Mouse (Mus musculus) limb, embryonic 11.5 days (tissue): ENCODE data around the gene Dbnl. TPM values are rescaled to one million over a fixed set of nuclear protein-coding genes. Genes with fewer than 3 reads are reported as not detected.

ENCODE experiments used
- ATAC-seq: fragments of 200-750 bp; cut with Nextera tagmentation; 2 replicates; pipeline ENCODE4 v1.8.0; 2017; ENCODE audit warnings: low read depth; ENCODE audit not compliant: insufficient number of reproducible peaks, low FRiP score, low TSS enrichment
- DNase-seq: peaks from one replicate; pipeline ENCODE4 v3.0.0-alpha.2; 2015; ENCODE audit warnings: low spot score
- H3K27ac ChIP-seq: fragments of 300-500 bp; sonication (generic); replicated peaks from 2 replicates; pipeline ENCODE4 v1.5.1; 2014; ENCODE audit warnings: low read depth, mild to moderate bottlenecking, low read length
- H3K27me3 ChIP-seq: fragments of 300-500 bp; sonication (generic); 2 replicates; pipeline ENCODE4 v1.6.1; 2014; ENCODE audit warnings: mild to moderate bottlenecking, low read length, mixed read lengths; ENCODE audit not compliant: control insufficient read depth, insufficient read depth
- H3K36me3 ChIP-seq: fragments of 300-500 bp; sonication (generic); 2 replicates; pipeline ENCODE4 v1.6.1; 2014; ENCODE audit warnings: mild to moderate bottlenecking, low read length, moderate library complexity, mixed read lengths; ENCODE audit not compliant: control insufficient read depth, insufficient read depth
- H3K4me1 ChIP-seq: fragments of 300-500 bp; sonication (generic); 2 replicates; pipeline ENCODE4 v1.6.1; 2014; ENCODE audit warnings: low read length, mixed read lengths; ENCODE audit not compliant: control insufficient read depth, insufficient read depth
- H3K4me2 ChIP-seq: fragments of 300-500 bp; sonication (generic); 2 replicates; pipeline ENCODE4 v1.6.1; 2014; ENCODE audit warnings: low read depth, mild to moderate bottlenecking, moderate library complexity; ENCODE audit not compliant: severe bottlenecking
- H3K4me3 ChIP-seq: fragments of 300-500 bp; sonication (generic); 2 replicates; pipeline ENCODE4 v1.5.1; 2014; ENCODE audit warnings: low read depth, low read length
- H3K9ac ChIP-seq: fragments of 300-500 bp; sonication (generic); 2 replicates; pipeline ENCODE4 v1.6.1; 2014; ENCODE audit warnings: mild to moderate bottlenecking, low read length
- H3K9me3 ChIP-seq: fragments of 300-500 bp; sonication (generic); 2 replicates; pipeline ENCODE4 v1.6.1; 2016; ENCODE audit warnings: low read length; ENCODE audit not compliant: control insufficient read depth
- WGBS: fragments of 180-500 bp; shearing (Covaris S2); extraction: QIAGEN DNeasy Blood & Tissue Kit; methylation state at CpG from one replicate; pipeline ENCODE4 v1.1.7; 2014; 5-methylcytosine and 5-hydroxymethylcytosine counted together
- polyA plus RNA-seq: library from polyadenylated mRNA; unstranded; fragments of >200 nt; fragmentation: Nextera tagmentation; extraction: Ambion mirVana; gene quantifications from 2 replicates; pipeline ENCODE4 v1.2.1, GENCODE M21; 2014

Dbnl gene
- polyA plus RNA-seq, 1 experiment from 2014 or later: 127 TPM

DNA sequence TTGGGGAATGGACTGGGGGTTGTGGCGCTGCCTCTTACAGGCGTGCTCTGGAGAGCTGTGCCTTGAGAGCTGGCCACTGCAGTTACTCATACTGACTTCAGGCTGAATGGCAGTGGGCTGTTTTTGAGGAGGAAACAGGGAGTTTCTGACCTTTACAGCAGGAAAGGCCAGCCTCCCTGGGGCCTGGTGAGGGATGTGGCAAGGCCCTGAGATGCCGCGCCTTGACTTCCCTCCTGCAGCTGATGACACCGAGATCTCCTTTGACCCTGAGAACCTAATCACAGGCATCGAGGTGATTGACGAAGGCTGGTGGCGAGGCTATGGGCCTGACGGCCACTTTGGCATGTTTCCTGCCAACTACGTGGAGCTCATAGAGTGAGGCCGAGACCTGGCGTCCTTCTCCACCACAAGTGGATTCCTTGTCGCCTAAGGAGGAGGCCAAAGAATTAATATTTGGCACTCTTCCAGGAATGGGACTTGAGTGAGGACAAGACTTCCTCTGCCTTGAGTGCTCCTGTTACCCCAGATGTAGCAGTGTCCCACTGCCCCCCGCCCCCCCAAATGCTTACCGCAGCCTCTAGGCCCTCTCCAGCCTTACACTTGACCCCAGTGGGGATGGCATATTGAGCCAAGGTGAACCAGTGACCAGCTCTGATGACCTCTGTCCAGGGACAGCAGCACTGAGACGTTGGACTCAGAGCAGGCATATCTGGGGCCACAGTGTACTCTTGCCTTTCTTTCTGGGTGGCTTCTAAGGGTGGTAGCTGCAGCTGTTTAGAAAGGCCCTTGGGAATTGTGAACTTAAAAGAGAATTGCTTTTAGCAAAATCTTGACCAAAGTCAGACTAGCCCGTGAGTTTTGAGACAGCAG is 11.6 kb downstream of the Dbnl start:
- WGBS: 96% methylated on average over 17 of the region's 17 CpGs
- ATAC-seq (no peak), DNase-seq (no peak)
- Histone ChIP-seq H3K27me3 (no peaks in the 10 kb centered on the region), H3K4me3 (no peak overlapping the region), H3K27ac (no peak overlapping the region), H3K4me1 (0 out of 2 replicates have a peak, but pooled peaks cover 8% of the 10 kb centered on the region), H3K9me3 (no peaks in the 10 kb centered on the region), H3K36me3 (peaks cover 40% of the 10 kb centered on the region), H3K4me2 (no peak overlapping the region), H3K9ac (no peak overlapping the region)

DNA sequence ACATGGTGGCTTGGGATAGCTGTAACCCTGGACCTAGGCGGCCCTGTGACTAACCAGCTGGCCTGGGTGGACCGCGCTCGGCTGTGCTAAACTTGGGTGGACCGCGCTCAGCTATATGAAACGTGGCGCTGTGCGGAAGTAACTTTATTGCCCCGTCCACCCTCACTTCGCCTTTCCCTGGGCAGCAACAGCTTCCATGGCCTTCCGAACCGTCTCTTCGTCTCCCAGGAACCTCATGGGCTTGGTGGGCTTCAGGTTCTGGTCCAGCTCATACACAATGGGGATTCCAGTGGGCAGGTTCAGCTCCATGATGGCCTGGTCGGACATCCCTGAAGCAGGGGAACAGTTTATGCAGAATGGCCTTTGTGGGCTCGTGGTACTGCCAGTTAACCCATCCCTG is 13.2 kb downstream of the Dbnl start:
- 94% methylated on average over 16 of the region's 16 CpGs for WGBS
- ATAC-seq: no peak
- no peak overlapping the region for H3K27ac ChIP-seq

DNA sequence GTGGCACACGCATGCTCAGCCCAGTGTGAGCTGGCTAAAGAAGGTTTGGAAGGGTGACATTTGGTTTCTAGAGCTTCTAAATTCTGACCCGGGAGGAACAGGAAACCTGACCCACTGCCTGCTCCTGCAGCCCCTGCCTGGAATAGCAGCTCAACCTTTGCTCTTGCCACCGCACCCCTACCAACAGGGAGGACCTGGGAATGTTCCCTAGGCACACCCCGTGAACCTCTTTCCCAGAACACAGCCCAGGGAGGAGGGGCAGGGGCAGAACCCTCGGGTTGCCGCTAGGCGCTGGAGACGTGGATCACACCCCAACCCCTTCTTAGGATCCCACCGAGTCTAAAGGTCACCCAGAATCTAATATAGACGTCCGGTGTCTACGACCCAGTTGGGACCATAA is 13.7 kb downstream of the Dbnl start:
- H3K4me1 ChIP-seq: 0 out of 2 replicates have a peak, but pooled peaks cover 8% of the 10 kb centered on the region
- H3K4me3 ChIP-seq: no peak overlapping the region
- DNase-seq (no peak), ATAC-seq (no peak)
- H3K36me3 ChIP-seq: peaks cover 30% of the 10 kb centered on the region
- H3K9me3 ChIP-seq: no peaks in the 10 kb centered on the region
- no peak overlapping the region for H3K27ac ChIP-seq
- H3K4me2 ChIP-seq: no peak overlapping the region
- no peak overlapping the region; the same call in 1 of the 2 replicates for H3K9ac ChIP-seq
- H3K27me3 ChIP-seq: no peaks in the 10 kb centered on the region
- WGBS: 66% methylated on average over 12 of the region's 12 CpGs

More for the DNA sequence above, 13.2 kb downstream of the Dbnl start:
- Histone ChIP-seq H3K4me3 (no peak overlapping the region), H3K9ac (no peak overlapping the region), H3K4me2 (no peak overlapping the region), H3K36me3 (peaks cover 35% of the 10 kb centered on the region), H3K4me1 (0 out of 2 replicates have a peak, but pooled peaks cover 8% of the 10 kb centered on the region), H3K9me3 (no peaks in the 10 kb centered on the region), H3K27me3 (no peaks in the 10 kb centered on the region)
- DNase-seq: no peak

DNA sequence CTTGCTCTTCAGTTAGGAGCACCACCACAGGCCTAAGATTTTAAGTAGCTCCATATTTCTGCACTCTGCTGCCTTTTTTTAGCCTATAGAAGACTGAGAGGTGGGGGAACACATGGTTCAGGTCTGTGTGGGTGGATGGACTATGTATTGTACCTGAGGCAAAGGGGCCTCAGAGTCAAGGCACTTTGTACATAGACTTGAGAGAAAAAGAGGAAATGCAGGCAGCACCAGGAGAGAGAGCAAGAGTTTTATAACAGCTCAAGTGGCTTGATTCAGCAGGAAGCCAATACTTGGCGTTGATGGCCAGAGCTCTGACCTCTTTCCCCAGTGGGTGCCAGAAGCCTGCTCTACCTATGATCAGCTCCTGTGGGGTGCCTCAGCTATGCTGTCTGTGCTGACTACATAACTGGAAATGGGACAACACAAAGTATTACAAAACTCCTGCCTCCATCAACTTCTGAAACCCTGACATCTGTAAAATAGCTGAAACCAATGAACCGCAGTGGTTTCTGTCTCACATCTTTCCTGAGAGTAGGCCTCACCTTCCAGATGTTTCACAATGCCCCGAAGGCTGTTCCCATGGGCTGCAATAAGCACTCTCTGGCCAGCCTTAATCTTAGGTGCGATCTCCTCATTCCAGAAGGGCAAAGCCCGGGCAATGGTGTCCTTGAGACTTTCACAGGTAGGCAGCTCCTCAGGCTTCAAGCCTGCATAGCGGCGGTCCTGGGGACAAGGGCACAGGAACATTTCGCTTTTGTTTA is 14.3 kb downstream of the Dbnl start:
- 67% methylated on average over 8 of the region's 8 CpGs for WGBS
- H3K4me3 ChIP-seq: no peak overlapping the region

DNA sequence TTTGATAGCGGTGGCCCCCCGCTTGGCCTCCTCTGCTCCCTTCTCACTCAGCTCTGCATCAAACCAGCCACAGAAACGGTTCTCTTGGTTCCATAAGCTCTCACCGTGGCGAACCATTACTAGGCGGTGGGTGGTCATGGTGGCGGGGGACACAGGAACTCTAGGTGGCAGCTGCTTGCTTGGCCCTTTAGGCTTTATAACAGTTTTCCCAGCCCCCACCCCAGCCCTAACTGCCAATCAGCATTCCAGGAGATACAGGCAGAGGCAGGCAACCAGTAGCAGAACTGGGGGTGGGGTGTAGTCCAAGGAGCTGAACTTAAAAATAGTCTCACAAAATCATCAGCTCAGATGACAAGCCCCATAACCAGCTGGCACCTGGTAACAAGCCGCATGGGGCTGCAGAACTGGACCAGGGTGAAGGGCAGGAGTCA is 15.3 kb downstream of the Dbnl start, which contains the start of gene Pgam2:
Pgam2 (minus strand) TSS at position 183 of the 431 bp plus-strand sequence.
- H3K36me3 ChIP-seq: peaks cover 20% of the 10 kb centered on the region
- H3K27me3 ChIP-seq: no peaks in the 10 kb centered on the region
- H3K27ac ChIP-seq: no peak within 1 kb of the TSS
- WGBS: 40% methylated on average over 8 of the region's 8 CpGs
- no peaks in the 10 kb centered on the region for H3K9me3 ChIP-seq
- 0 out of 2 replicates have a peak, but pooled peaks cover 8% of the 10 kb centered on the region for H3K4me1 ChIP-seq
- peak; percentile 53; the same call in 1 of the 2 replicates for ATAC-seq
- peak within 1 kb of the TSS; percentile 5; the same call in 1 of the 2 replicates for H3K4me2 ChIP-seq
- no peak within 1 kb of the TSS for H3K4me3 ChIP-seq
- no peak within 1 kb of the TSS; the same call in 1 of the 2 replicates for H3K9ac ChIP-seq
- DNase-seq: no peak

More for the DNA sequence above, 14.3 kb downstream of the Dbnl start:
- Histone ChIP-seq H3K27me3 (no peaks in the 10 kb centered on the region), H3K36me3 (peaks cover 25% of the 10 kb centered on the region), H3K27ac (no peak overlapping the region), H3K9ac (no peak overlapping the region; the same call in 1 of the 2 replicates), H3K4me2 (no peak overlapping the region), H3K9me3 (no peaks in the 10 kb centered on the region), H3K4me1 (0 out of 2 replicates have a peak, but pooled peaks cover 8% of the 10 kb centered on the region)
- DNase-seq: no peak
- no peak for ATAC-seq

DNA sequence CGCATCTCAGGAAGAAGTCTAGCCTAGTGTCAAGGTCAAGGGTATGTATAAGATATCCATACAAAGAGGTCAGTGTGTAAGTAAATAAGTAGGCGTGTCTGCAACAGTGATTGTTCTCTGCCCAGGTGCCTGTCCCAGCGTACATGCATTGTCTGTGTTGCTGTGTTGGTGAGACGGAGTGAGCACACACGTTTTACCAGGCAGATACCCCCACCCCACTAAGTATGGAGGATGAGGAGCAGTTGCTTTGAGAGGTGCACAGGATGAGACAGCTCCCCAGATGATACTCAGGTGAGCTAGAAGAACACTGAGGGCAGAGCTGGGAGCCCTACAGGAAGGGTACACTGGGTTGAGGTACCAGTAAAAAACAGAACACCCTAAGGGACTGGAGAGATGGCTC is 15.9 kb downstream of the Dbnl start:
- ATAC-seq: no peak
- no peak overlapping the region for H3K4me2 ChIP-seq
- DNase-seq: no peak
- H3K9me3 ChIP-seq: no peaks in the 10 kb centered on the region
- no peak overlapping the region for H3K9ac ChIP-seq
- 78% methylated on average over 5 of the region's 5 CpGs for WGBS
- H3K36me3 ChIP-seq: peaks cover 15% of the 10 kb centered on the region
- no peak overlapping the region for H3K4me3 ChIP-seq
- no peaks in the 10 kb centered on the region for H3K27me3 ChIP-seq
- 0 out of 2 replicates have a peak, but pooled peaks cover 8% of the 10 kb centered on the region for H3K4me1 ChIP-seq
- no peak overlapping the region for H3K27ac ChIP-seq

DNA sequence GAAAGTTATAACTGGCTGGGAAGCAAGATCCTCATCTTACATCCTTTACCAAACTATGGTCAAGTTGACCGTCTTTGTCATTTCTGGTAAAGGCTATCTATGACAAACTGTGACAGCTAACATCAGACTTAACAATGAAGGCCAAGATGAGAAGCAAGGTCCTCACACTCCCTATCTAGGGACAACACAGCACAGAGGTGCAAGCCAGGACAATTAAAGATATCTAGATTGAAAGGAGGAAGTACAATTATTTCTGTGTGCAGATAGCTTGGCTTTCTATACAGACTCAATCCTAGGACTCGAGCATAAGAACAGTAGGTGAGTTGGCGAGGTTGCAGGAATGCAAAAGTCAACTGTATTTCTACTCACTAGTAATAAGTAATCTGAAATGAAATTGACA is 17.4 kb downstream of the Dbnl start:
- H3K4me3 ChIP-seq: no peak overlapping the region
- ATAC-seq: no peak
- 87% methylated on average over 3 of the region's 3 CpGs for WGBS
- H3K27me3 ChIP-seq: no peaks in the 10 kb centered on the region
- H3K27ac ChIP-seq: no peak overlapping the region; the same call in 1 of the 2 replicates
- H3K9me3 ChIP-seq: no peaks in the 10 kb centered on the region
- DNase-seq: no peak
- no peak overlapping the region for H3K9ac ChIP-seq
- H3K4me1 ChIP-seq: 0 out of 2 replicates have a peak, but pooled peaks cover 8% of the 10 kb centered on the region
- H3K4me2 ChIP-seq: no peak overlapping the region
- peaks cover 3% of the 10 kb centered on the region for H3K36me3 ChIP-seq

DNA sequence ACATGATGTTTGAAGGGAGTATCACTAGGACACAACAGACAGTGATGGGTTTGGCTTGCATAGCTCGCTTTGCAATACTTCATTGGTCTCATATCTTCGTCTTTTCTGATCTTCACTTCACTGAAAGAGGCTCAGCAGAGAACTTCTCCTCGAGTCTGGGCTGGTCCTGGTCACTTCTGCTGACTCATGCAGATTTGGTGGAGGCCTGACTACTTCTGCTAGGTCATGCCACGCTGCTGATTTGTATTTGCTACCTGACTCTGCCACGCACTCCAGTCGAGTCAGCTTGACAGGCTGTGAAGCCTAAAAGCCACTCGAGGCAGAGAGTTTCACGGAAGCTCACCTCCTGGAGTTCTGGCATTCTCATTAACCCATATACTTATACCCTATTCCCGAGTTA is 19.7 kb downstream of the Dbnl start:
- 88% methylated on average over 9 of the region's 9 CpGs for WGBS
- ATAC-seq: no peak

More for the DNA sequence above, 19.7 kb downstream of the Dbnl start:
- H3K4me2 ChIP-seq: no peak overlapping the region
- no peak for DNase-seq
- H3K27ac ChIP-seq: no peak overlapping the region
- H3K4me1 ChIP-seq: 0 out of 2 replicates have a peak, but pooled peaks cover 3% of the 10 kb centered on the region
- H3K27me3 ChIP-seq: no peaks in the 10 kb centered on the region
- H3K4me3 ChIP-seq: no peak overlapping the region
- H3K36me3 ChIP-seq: no peaks in the 10 kb centered on the region
- no peaks in the 10 kb centered on the region for H3K9me3 ChIP-seq
- no peak overlapping the region for H3K9ac ChIP-seq
